Mouse (Mus musculus) activated CD4-positive, CD25-positive, alpha-beta regulatory T cell, adult 4 months (primary cell): Measurements from ENCODE around the gene Pde10a. TPM values are rescaled to one million over a fixed set of nuclear protein-coding genes. Genes with fewer than 3 reads are reported as not detected.
"Not testable (repeated sequence)": the region's sequence is repeated elsewhere in the genome, so short reads cannot be mapped to it uniquely, and the experiment has no call there.

ENCODE experiments used
- ATAC-seq: one replicate; pipeline ENCODE4 v1.8.0; 2017
- polyA plus RNA-seq, 2 experiments: library from polyadenylated mRNA; unstranded; fragments of 100-300 nt; shearing (Covaris generic); gene quantifications; one replicate each; pipeline ENCODE4 v1.2.1; 2017

Pde10a gene
- polyA plus RNA-seq, 2 experiments from 2014 or later, result not detected

- ATAC-seq, result no peak
Measured at GRCm38 (mm10) chr17:8648310-8648709, 123.1 kb downstream of the Pde10a start.

DNA sequence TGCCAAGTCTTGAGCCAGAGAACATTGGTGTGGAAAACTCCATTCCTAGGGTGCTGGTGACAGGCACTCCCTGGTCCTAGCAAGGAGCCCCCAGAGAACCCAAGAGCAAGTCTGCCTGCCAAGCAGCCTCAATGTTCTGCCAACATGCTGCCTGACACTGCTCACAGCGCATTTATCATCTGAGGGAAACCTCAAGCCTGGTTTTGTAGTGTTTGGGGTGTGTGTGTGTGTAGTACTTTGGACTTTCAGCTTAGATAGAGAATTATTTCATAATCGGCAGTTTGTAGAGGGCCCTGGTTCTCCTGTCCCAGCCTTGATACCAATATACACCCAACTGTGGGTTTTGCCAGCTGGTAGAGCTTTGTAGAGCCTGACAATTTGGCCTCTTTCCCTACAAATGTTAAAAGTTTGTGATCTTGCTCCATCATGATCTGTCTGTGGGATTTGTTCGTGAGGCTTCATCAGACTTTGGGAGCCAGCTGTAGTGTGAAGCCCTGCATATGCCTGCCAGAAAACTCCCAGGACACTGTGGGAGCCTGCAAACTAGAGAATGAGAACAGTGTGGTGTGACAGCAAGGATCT, 127.6 kb downstream of the Pde10a start:
- no peak for ATAC-seq

DNA sequence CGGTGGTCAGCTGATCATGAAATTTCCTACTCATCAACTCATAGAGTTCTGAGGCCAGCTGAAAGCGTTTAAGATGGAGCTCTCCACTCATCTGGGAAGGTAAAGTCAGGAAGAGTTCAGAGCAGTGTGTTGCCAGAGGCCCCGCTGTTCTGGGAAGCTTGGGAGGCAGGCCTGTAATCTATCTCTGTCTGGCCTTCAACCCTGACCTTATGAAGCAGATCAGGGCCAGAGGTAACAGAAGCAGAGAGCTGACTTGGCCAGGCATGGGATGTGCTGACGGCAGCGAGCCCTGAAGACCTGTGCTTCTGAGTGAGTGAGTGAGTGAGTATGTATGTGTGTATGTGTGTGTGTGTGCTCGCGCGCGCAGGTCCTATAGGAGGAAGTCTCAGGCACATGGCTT, 132.5 kb downstream of the Pde10a start:
- no peak for ATAC-seq

GRCm38 (mm10) chr17:8658751-8659454, 133.7 kb downstream of the Pde10a start:
- ATAC-seq, result no peak

DNA sequence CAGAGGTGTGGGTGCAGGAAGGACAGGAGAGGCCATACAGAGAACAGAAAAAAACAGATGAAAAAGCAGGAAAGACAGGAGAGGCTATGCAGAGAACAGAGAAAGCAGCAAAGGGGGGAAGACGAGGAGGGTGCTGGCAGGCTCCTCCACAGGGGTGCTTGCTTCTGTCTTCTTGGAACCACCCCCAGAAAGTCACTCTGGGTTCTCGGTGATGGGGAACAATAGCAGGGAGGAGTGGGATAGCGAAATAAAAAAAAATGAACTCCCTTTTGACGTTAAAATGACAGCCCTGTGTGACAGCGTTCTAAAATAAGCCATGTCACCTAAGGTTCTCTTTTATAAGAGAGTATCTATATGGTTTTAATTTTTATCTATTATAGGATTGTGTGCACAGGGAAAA, 141.7 kb downstream of the Pde10a start:
- ATAC-seq, result no peak

GRCm38 (mm10) chr17:8674651-8675050, 149.5 kb downstream of the Pde10a start:
- no peak for ATAC-seq

DNA sequence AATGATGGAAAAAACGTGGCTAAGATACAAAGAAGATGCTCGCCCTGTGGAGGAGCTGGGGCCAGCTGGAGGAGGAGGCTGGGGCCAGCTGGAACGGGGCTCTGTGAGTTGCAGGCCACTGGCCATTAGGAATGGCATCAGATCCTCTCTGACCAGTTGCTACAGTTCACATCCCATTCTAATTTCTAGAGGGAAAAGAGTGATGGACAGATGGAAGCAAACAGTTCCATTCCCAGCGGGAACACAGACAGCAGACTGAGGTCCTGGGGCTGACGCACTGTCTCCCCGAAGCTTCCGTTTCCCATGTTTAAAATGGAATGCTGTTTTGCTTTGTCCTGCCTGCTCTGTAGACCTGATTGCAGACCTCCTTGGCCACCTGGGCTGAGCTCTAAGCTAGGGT, 161.2 kb downstream of the Pde10a start:
- ATAC-seq, result no peak

- ATAC-seq, result no peak
Measured at GRCm38 (mm10) chr17:8688096-8688495, 162.9 kb downstream of the Pde10a start.

- no peak for ATAC-seq
Measured at GRCm38 (mm10) chr17:8698265-8698664, 173.1 kb downstream of the Pde10a start.

GRCm38 (mm10) chr17:8698793-8699192, 173.6 kb downstream of the Pde10a start:
- ATAC-seq, result no peak

- no peak for ATAC-seq
Measured at GRCm38 (mm10) chr17:8701096-8701495, 175.9 kb downstream of the Pde10a start.

GRCm38 (mm10) chr17:8702503-8702902, 177.3 kb downstream of the Pde10a start:
- no peak for ATAC-seq

DNA sequence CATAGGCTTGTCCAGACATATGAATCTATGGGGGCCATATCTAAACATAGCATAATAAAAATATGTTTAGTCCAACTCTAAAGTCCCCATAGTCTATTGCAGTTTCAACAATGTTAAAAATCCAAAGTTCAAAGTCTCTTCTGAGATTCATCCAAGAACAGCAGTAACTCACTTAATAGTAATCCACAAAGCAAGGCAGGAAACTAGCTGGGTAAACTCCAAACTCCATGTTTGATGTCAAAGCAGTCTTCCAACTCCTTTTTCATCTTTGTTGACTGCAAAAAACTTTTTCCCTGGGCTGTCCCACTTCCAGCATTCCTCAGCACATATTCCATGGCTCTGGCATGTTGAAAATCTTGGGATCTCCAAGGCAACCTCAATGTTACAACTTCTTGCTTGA, 182.8 kb downstream of the Pde10a start:
- ATAC-seq, result no peak

DNA sequence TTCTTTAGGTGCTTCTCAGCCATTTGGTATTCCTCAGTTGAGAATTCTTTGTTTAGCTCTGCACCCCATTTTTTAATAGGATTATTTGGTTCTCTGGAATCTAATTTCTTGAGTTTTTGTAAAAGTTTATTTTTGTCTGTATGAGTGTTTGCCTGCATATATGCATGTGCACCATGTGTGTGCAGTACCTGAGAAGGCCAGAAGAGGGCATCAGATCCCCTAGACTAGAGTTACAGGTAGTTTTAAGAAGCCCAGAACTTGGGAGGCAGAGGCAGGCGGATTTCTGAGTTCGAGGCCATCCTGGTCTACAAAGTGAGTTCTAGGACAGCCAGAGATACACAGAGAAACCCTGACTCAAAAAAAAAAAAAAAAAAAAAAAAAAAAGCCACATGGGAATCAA, 187.6 kb downstream of the Pde10a start:
- not testable (repeated sequence) for ATAC-seq

DNA sequence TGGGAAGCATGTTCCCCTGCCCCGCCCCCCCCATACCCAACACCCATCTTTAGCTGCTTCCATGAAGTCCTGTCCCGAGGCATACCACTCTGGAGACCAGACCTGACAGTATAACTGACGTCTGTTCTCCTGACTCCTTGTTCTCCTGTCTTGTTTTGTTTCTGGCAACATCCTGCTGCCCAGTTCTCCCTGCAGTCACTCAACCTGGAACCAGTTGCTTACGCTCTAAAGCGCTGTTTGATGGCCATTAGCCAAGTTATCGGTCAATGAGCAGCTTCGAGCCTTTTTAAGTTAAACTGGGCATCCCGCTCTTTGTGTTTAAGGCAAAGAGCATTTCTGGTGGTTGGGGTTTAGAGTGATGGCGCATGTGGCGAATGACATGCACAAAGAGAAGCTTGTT, 195.8 kb downstream of the Pde10a start:
- no peak for ATAC-seq

GRCm38 (mm10) chr17:8724464-8724974, 199.3 kb downstream of the Pde10a start:
- ATAC-seq, result no peak

DNA sequence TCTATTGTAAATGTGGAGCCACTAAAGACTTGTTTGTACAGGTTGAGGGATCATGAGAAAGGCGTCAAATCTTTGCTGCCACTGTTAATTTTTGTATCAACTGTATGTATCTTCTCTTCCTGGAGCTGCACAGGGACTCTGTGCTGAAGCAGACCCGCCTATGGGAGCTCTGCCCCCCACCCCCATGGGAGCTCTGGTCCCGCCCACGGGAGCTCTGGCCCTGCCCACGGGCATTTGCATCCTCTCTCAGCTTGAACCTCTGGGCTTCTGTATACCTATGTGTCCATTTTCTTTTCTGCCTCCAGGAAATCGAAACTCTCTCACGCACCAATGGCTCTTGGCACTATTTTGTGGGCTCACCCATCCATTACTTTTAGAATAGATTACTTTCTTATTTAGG, 203.5 kb downstream of the Pde10a start:
- no peak for ATAC-seq

DNA sequence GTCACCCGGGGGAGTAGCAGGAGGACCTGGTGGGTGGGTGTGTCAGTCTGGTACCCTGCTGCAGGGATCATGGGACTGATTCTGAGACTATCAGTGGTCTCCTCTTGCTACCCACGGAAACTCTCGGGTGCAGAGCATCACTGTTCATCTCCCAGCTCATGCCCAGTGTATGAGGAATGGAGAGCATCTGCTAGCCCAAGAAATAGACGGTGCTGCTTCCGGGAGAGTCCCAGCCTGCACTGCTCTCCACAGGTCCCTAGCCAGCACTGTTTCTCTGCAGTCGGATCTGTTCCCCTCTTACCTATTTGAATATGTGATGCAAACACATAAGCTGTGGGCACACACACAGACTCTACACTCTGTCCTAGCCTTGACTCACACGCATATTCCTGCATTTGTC, 204.6 kb downstream of the Pde10a start:
- ATAC-seq, result no peak

DNA sequence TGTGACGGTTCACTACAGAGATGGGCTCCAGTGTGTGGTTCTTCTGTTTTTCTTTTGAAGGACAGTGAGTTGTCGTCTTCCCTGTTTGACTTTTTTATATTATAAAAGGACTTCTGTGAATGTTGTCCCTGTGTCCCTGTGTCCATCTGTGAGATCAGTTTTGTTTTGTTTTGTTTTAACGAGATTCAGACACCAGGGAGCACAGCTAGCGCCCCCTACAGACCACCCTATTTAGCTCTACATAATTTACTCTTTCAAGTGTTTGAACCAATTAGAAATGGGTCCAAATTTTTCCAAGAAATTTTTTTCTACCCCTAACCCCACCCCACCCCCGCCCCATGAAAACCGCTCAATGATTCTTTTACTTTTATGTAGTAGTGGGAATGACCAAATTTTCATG, 205.9 kb downstream of the Pde10a start:
- no peak for ATAC-seq

DNA sequence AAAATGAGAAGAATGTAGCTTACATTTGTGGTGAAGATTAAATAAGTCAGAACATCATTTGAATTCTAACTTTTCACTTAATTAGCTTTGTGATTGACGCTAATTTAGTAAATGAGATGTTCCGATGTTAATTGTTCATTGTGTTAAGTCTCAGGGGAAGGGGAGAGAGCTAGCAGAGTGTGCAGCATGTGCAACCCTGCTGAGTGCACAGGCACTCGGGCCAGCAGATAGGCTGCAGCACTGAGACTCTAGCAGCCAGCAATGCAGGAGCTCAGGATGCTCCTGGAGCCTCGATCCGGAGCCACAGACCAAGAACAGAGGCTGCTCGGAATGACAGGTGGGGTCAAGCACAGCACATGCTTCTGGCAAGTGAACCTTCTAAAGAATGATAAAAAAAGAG, 211.1 kb downstream of the Pde10a start:
- no peak for ATAC-seq

DNA sequence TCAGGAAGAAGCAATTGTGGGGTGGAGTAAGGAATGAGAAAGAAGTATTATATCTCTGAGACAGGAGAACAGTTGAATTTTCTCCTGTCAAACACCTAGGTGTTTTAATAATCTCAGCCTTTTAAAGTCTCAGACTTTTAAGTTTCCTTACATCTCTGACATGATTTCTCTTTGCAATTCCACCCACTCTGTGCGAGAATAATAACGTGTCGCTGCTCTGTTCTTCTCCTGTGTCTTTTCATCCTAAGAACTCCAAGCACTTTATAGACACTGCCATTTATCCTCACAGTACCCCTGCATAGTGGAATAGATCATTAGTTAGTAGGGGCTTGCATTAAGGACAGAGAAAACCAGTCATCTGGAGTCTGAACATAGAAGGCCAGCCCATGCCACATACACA, 217.6 kb downstream of the Pde10a start:
- ATAC-seq, result no peak

DNA sequence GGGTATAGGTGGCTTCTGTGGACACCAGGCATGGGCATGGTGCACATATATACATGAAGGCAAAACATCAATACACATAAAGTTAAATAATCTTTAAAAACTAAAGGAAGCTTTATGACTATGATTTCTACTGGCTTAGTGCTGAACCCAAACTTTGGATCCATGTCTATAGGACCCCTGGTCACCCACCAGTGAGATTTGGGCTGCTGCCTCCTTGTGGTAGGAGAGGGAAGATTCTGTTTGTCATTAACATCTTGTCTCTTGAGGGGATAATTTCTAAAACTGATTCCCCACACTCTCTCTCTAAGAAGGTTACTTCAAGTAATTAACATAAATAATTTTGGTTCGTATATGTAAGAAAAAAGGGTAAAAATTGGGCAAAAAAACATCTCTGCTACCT, 220.2 kb downstream of the Pde10a start:
- ATAC-seq, result no peak

DNA sequence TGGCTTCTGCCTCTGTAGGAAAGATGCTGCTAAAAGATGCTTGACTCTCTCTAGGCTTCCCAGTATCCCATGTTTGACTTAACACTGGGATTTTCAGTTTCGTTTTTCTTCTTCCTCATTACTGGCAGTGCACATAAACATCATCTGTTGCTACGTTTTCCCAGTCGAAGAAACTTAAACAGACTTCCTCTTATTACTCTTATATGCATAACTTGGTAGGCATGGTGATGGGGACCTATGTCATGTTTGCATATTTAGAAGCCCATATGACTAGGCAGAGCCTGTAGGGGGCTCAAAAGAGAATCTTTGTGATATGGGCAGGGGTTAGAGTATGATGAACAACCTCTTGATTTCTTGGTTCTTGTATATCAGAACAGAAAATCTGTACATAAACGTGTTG, 224.3 kb downstream of the Pde10a start:
- no peak for ATAC-seq

- ATAC-seq, result no peak
Measured at GRCm38 (mm10) chr17:8757576-8757975, 232.4 kb downstream of the Pde10a start.

GRCm38 (mm10) chr17:8763248-8763647, 238.1 kb downstream of the Pde10a start:
- ATAC-seq, result no peak
